Mouse (Mus musculus) left cerebral cortex, adult 11 months (tissue): ENCODE data around the gene Fam114a1.

Source experiments
- DNase-seq: peaks from one replicate; pipeline ENCODE4 v3.0.0; 2022; ENCODE audit warnings: low spot score

Gene Fam114a1

DNA sequence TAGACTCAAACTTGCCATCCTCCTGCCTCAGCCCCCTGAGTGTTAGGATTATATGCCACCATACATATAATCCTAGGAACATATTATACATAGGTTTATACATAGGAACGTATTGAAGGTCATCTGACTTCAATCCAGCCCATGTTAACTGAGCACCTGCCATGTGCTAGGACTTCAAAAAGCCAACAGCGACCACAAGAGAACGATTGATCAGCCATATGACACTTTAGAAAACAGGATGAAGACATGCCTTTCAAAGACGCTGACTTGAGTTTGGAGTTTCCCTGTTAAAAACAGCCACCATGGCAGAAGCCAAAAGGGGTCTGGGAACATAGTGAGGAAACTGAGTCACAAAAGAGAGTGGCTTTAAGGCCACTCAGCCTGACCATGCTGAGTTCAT lies 35.4 kb downstream of the Fam114a1 start:
- no peak for DNase-seq

DNA sequence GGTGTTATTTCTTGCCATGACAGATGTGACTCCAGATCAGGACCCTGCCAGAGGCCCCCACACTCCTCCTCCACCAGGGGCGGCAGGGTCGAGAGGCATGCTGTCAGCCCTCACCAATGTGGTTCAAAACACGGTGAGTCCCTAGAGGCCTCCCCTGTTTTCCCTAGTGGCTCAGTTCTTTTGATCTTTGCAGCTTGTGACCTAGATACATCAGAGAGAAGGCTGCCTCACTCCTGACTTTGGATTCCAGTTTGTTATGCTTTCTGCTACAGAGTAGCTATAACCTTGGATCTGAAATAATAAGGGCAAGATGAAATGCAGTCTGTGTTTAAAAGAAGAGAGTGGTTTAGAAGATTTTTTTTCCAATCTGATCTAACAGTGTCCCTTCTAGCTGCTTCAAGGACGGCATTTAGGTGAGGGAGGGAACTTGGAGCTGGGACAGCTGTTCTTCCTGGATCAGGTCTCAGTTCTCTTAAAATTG lies 36.2 kb downstream of the Fam114a1 start:
- no peak for DNase-seq

DNA sequence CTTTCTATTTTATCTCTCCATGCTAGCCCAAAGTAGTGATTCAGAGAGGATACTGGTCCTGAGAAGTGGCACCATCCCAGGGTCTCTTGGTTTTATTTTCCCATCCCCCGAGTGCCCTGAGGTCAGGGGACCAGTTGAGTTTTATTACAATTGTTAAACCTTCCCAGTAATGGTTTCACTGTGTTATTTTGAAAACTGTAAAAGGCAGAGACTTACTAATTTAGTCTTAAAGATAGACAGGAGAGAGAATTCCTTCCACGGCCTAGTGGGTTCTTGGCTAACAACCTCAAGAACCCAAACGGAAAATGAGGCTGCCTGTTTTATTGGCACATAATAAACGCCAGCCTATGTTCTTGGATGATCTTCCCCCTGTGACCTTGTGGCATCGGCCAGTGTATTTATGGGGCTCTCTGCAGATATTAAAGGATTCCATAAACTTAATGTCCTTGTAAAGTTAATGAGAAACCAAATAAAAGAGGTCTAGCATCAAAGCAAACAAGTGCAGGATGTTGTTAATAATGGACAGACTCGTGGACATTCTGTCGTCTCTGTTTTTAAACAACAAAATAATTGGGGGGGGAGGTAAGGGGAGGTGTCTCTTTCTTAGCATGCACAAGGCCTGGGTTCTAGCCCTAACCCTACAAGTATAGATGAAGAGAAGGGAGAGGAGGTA lies 42.2 kb downstream of the Fam114a1 start:
- DNase-seq: no peak

DNA sequence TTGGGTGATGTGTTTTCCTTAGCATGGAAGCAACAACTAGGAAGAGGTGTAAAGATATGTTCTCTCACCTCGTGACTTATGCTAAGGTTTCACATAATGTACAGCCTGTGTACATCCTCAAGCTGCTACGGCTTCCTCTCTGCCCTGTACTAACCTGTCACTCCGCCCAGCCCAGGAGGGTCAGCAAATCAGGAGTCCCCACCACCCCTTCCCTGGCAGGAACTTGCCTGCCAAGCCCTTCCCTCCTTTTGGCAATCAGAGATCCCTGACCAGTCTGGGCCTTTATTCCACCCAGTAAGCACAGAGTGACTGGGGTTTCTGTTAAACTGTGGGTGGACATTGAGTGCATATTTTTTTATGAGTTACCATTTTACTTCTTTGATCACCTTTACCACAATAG lies 45.6 kb downstream of the Fam114a1 start:
- no peak for DNase-seq

DNA sequence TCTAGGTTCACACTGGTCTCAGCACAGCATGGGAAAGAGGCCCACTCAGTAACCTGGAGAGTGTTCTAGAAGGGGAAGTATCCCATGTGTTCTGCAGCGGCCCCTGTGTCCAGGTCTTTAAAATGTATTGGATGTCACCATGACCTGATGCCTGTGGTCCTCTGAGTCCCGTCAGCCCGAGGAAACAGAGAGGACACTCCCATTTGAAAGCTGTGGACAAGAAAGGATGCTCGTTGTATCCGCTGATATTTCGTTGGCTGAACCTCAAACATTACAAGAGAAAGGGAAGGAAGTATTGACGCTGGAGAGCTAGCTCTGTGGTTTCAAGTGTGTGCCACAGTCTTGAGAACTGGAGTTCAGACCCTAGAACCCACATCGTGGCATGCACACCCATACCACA lies 49.2 kb downstream of the Fam114a1 start:
- DNase-seq: no peak

DNA sequence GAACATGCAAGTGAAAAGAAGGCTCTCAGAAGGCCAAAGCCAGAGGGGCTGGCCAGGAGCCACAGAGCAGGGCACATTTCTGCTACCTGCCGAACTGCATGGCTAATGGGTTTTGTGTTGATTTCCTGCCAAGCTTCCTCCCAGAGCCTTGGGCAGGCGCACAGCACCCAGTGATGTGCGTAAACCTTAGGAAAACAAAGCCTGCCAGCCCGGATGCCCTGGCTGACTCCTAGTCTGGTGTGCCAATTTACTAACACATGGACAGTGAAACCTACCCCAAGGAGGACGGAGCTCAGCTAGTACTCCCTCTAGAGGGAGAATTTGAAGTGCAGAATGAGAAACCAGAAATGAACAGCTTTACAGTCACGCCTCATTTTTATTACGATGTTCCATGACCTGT lies 50.0 kb downstream of the Fam114a1 start:
- no peak for DNase-seq

DNA sequence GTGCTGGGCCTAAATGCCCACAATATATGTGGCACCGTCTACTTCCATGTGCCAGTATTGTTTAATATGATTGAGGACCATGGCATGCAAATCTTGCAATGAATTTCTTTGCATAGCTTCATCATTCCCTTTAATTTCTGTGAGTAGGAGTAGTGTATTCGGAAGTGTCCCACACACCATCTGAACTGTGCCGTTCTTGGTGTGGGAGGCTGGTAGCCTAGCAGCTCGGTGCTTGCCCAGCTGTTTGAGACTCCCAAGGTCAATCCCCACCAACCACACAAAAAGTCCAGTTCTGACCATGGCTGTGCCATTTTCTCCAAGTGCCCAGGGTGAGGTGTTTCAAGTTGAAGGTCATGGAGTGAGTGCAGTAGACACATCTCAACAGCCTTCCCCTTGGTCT lies 52.1 kb downstream of the Fam114a1 start:
- no peak for DNase-seq

DNA sequence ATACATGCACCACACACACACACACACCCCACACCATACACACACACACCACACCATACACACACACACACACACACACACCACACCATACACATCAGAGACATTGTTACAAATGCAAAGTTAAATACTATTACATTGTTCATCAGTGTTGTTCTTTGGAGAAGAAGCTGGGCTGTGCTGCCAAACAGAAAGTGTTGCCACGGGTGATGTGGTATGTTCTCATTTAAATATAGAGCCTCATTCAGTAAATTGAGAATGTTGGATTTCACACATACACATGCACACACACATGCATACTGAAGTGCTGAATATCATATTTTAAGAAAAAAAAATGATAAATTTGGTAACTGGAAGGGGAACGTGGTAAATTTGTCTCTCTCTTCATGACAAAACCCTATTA lies 54.8 kb downstream of the Fam114a1 start:
- DNase-seq: no peak

DNA sequence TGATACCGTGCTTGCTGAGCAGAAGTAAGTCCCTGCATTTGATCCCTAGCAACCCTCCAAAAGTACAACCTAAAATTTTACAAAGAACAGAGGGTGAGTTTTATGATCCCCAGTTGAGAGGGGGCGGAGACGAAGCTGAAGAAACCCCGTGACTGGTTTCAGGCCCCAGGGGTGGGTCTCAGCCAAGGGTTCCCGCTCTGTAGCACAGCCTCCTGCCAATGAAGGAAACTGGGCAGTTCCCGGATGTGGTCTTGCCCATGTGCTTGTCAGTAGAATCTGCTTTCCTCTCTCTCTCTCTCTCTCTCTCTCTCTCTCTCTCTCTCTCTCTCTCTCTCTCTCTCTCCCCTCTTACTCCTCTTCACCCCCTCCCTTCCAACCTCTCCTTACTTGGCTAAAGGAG lies 56.0 kb downstream of the Fam114a1 start:
- no peak for DNase-seq

DNA sequence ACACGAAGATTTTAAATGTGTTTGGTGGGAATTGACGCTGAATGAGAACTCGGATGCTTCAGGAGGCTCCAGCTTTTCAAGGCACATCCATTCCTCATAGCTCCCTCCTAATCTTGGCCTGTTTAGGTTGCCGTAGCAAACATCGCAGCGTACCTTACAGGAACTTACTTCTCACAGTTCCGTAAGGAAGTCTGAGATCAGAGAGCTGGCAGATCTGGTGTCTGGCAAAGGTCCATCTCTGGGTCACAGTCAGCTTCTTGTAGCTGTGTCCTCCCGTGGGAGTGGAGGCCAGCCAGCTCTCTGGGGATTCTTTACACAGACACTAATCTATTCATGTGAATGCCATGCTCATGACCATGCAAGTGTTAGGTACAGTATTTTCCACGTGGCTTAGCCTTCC lies 56.9 kb downstream of the Fam114a1 start:
- DNase-seq: no peak

DNA sequence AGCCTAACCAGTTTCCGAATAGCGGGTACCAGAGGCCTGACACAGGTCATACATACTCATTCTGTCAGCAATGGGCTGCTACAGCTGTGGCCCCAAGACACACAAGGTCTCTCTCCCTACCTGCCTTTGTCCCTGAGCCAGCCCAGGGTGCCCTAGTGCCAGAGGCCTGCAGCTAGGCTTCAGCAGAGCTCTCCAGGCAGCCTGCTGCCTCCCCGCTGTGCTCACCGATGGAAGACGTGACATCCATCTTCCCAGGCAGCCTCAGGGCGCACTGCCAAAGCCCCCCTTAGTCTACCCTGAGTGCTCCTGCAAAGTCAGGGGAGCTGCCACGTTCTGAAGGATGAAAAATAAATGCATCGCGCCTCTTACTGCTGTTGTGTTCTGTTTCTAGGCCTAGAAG lies 58.1 kb downstream of the Fam114a1 start:
- no peak for DNase-seq

DNA sequence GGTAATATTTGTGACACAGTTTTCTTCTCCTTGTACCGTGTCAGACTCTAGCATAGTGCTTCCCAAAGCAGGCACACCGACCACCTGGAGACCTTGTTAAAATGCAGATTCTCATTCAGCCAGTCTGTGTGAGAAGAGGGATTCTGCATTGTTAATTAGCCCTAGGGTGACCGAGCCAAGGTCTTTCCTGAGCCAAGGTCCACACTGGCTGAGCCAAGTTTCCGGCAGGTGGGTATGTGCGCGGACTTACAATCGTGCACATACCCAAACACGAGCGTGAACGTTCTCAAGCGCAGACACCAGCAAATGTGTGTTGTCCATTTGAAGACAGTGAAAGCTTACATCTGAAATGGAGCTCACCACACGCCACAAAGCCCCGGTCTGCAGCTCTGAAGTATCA lies 66.7 kb downstream of the Fam114a1 start:
- DNase-seq: no peak

DNA sequence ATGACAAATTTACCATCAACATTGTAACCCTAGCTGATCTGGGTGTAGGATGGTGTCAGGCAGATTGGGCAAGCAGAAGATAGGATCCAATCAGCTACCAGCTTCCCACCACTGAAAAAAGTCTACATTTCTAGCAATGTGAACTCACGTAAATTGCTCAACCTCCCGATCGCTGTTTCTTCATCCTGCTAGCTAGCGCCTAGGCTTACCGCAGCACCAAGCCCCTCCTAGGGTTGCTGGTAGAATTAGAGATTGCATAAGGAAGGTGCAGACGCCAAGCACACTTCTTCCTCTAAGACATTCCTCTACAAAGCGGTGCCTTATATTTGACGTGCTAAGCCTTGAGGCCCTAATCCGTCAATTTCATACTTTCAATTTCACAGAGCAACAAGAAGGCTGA lies 68.4 kb downstream of the Fam114a1 start:
- DNase-seq: no peak

DNA sequence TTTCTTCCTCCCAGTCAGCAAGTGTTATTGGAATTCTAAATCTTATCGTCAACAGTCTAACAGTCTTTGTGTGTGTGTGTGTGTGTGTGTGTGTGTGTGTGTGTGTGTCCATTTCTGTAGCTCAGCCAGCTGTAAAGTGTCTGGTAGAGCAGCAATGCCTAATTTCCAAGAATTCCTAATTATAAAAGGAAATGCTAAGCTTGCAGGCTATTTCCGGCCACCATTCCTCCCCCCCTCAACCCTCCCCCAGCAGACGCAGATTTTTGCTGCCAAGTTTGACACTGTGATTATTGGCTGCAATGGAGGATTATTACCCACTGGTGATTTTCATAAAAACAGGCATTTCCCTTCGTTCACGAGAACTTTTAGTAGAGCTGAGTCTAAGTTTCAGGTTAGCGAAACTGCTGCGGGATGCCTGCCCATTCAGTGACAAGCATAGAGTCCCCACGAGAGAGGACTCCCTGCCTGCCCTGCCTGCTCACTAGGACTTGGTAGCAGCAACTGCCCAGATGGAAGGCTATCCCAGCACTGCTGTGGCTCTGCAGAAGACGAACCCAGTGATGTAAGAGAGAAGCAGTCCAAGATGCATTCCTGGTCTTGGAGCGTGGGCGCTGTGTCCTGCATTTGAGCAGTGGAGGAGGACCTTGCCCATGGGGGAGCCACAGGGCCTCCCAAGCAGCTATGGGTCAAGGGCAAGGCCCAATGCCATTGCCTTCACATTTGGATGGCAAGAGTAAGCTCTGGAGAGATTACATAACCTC lies 69.1 kb downstream of the Fam114a1 start:
- no peak for DNase-seq

DNA sequence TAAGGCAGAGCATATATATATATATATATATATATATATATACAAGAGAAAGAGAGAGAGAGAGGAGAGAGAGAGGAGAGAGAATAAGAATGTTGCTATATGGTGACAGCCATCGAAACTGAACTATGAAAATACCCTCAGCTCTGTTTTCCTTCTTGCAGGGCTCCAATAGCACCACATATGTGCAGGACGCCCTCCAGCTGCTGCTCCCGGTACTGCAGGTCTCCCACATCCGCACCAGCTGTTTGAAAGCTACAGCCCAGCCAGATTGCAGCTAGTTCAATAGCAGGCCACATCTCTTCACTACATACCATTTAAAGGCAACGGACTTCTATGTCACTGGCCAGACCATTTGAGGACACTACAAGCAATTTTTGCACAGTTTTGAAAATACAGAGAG lies 70.6 kb downstream of the Fam114a1 start:
- DNase-seq: no peak

DNA sequence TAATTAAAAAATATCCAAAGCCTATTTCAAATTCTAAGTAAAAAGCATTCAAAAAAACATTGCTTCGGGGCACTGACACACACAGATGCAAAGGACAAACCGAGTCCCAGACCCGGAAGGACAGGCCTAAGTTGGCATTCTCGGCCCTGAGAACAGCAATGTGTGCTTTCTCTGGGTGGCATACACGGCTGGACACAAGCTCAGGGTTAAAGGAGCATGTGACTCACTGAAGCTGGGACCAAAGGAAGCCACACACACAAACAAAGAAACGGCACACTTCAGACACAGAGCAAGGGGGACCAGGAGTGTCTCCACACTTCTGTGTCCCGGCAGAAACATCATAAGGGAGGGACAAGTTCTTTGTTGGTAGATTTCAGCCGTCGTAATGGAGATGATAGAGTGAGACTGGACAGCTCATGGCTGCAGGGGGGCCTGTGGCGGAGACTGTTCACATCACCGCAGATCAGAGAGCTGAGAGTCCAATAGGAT lies 73.6 kb downstream of the Fam114a1 start:
- DNase-seq: no peak

DNA sequence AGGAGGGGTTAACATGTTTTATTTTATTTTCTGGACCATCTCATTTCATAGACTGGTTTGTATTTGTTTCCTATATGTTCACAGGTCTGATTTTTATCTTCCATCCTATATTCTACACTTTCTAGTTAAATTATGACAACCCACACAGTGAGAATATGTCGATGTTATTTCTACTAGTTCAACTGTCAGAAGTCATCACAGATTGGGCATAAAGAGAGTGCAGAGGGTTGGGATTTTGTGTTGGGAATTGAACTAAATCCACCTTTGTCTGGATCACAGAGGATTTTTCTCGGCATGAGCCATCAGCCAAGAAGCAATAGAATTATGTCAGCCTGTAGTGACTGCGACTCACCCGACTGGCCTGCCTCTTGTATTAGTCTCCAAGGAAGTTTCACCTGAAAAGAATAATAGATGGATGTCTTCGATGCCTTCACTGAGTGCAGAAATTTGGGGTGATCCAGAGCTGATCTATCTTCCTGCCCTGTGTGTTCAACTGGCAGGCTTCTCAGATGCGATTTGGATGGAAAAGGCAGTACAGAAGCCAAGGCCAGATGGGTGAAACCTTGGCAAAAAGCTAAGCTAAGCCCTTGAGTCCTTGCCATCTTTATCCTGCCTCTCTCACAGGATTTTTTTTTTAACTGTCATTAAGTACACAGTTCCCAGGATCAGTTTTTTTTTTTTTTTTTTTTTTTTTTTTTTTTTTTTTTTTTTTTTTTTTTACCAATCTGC lies 75.9 kb downstream of the Fam114a1 start:
- DNase-seq: no peak

DNA sequence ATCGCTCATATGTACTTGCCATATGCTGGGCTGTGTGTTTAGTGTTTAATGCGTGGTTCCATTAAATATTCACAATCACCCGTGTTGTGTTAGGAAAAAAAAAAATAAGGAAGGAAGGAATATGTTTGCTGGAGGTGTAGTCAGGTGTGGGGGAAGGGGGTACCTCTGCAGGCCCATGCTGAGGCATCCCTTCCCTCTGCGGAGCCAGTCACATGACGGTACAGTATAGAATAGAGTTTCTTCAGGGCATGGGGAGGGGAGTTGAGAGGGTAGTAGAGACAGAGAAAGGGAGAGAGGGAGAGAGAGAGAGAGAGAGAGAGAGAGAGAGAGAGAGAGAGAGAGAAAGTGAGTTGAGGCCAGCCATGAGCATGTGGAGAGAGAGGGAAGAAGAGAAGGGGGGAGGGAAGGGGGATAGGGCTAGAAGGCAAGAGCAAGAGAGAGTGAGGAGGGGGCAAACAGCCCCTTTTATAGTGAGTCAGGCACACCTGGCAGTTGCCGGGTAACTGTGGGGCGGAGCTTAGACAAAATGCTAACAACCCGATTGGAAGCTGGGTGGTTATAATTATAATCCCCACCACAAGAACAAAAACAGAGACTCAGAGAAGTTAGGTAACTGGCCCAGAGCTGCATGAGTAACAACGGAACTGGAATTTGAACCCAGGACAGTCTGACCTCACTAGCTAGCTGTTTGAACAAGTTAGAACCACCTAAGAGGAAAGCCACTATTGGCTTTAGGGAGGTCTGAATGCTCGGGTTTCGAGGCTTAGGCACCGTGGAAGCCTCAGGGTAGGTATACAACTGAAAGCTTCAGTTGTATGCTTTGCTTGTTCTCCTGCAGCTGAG lies 76.8 kb downstream of the Fam114a1 start:
- no peak for DNase-seq

DNA sequence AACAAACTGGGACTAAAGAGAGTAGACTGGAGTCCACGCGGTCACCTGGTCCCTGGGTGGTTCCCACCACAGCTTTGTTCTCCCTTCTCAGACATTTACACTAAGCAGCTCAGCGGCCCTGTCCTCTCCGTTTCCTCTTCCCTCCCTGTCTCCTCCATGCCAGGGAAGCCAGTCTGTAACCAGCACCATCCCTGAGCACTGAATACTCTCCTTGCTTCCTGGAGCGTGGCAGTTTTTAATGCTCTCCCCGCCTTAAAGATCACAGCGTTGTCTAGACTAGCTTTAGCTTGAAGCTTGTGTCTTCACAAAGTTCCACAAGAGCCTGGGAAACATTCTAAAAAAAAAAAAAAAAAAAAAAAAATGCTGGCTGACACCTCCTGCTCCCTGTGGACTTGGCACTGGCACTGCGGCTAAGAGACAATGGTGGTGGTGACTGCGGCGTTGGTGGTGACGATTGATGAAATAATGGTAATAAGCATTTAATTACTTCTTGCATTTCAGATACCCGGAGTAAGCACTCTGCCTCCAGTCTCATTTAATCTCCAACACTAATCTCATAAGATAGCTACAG lies 77.5 kb downstream of the Fam114a1 start:
- DNase-seq: no peak

DNA sequence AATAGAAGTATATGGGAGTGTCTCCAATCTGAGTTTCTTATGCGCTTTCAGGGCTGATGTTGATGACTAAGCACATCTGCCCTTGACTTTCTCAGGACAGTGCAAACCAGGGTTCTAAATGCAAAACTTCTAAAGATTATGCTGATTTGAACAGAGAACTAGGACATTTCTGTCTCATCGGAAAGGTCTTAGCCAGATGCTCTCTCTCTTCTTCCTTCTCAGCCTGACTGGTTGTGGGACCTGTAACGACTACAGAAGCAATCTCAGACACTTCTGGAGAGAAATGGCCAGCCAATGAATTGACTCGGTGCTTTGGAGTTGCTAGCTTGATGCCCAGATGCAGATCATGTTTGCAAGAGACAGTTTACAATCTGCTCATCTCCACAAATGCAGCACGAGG lies 80.0 kb downstream of the Fam114a1 start:
- no peak for DNase-seq

DNA sequence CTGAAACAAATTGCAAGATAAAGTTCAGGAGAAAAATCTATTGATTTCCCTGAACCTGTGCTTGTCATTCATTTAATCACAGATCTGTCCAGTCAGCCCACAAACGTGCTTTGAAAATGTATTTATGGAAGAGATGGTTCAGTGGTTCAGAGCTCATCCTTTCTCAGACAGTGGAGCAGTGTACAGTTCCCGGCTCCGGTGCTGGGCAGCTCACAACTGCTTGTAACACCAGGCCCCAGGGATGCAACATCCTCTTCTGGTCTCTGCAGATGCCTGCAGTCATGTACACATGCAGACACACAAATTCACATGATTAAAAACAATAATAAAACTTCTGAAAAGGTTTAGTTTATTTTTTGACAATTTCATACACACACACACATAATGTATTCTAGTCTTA lies 81.6 kb downstream of the Fam114a1 start:
- no peak for DNase-seq

DNA sequence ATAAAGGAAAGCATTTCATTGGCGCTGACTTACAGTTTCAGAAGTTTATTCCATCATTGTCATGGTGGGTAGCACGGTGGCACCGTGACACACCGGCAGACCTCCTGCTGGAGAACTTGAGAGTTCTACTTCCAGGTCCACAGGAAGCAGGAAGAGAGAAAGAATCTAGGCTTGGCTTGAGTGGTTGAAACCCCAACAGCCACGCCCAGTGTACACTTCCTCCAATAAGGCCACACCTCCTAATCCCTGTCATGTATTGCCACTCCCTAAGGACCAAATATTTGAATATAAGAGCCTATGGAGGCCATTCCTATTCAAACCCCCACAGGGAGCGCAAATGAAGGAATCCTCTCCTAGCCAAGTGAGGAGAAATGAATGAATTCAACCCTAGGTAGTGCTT lies 87.7 kb downstream of the Fam114a1 start:
- no peak for DNase-seq
